Mouse (Mus musculus) embryo, embryonic 10.5 days (tissue): ENCODE measurements around the gene Igf1r.

Source experiments
- DNase-seq: peaks from one replicate; pipeline ENCODE4 v3.0.0-alpha.2; 2015; ENCODE audit warnings: low spot score

The Igf1r gene

GRCm38 (mm10) chr7:68009635-68010034, 57.0 kb downstream of the Igf1r start:
- no peak for DNase-seq

DNA sequence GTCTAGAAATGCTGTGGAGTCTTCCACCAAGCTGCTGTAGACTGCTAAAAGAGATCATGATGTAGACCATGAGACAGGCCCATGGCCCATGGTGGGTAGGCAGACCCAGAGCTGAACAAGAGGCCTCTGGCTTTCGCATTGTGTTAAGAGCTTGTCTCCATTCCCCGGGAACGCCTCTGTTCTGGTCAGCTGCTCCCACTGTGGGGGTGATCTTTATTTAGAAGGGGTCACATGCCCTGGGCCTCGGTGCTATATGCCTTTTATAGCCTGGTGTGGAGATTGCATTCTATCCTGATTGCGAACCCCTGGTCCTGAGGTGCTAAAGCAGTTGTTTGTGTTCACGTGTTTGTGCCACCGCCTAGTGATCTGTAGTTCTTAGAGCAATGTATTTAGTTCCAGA, 57.5 kb downstream of the Igf1r start:
- DNase-seq: no peak

DNA sequence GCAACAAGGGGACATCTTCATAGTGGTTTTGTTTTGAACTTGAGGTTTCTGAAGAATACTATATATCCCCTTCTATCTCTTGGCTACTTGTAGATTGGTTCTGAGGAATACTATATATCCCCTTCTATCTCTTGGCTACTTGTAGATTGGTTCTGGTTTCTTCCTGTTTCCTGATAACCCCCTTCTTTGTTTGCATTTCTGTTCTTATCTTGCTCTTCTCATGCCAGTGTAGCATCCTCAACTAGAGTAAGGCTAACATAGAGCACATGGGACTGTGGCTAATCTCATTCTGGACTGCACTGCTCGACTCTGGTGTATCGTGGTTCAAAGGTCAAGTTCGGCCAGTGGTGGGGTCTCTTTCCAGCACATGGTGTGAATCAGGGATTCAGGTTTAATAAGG, 58.2 kb downstream of the Igf1r start:
- no peak for DNase-seq

- no peak for DNase-seq
Observed at GRCm38 (mm10) chr7:68011385-68012122, 58.9 kb downstream of the Igf1r start.

- DNase-seq: no peak
Observed at GRCm38 (mm10) chr7:68012123-68012474, 59.5 kb downstream of the Igf1r start.

GRCm38 (mm10) chr7:68014495-68014894, 61.9 kb downstream of the Igf1r start:
- no peak for DNase-seq

DNA sequence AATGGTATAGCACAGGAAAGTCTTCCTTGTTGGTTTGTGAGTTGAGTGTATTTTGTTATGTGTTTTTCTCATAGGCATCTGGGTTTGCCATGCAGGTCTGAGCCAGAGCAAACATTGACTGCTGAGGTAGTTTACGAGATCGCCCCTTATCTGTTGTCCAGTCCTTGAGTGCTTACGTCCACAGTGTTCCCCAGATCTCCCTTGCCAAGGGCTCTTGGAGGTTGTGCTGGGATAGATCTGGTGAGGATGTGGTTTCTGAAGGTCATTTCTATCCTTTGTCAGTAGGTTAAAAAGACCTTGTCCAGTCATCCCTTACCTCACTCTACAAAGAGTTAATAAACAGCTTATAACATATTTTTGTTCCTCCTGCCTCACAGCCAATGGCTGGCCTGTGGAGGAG, 62.8 kb downstream of the Igf1r start:
- DNase-seq: no peak

DNA sequence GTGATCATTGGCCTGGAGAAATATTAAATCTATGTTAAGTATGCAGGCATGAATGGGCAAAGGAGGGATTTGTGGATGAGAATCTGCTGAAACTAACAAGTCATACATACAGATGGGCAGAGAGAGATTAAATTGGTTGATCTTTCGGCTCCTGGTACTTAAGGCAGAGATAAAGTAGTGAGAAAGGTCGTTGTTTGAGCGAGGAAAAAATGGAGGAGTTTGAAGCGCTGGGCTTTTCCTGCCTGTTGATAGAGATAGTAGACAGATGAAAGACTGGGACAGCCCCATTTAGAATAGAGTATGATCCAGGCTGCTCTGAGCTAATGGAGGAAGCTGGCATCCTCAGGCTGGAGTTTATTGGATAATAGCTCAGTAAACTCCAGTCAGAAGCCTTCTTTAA, 65.4 kb downstream of the Igf1r start:
- DNase-seq: no peak

GRCm38 (mm10) chr7:68020556-68020955, 67.9 kb downstream of the Igf1r start:
- no peak for DNase-seq

DNA sequence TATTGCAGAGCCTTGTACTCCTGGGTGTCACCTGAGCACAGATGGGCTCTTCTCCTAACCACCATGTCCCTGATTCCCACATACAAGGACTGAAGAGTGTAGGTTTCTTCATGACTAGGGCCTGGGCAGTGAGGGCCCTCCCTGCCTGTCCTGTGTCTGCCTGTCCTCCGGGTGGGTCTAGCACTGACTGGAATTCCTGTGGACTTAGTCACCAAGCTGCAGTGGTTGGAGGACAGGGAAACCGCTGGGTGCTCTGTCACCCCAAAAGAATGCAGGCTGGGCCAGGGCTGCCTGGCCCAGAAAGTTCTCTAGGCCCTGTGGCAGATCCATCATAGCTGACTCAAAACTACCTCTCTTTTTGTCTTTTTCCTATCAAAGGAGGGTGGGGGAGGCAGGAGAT, 69.1 kb downstream of the Igf1r start:
- no peak for DNase-seq

GRCm38 (mm10) chr7:68022188-68022587, 69.6 kb downstream of the Igf1r start:
- no peak for DNase-seq

- no peak for DNase-seq
Observed at GRCm38 (mm10) chr7:68023882-68024281, 71.3 kb downstream of the Igf1r start.

- DNase-seq: peak; percentile 29
Observed at GRCm38 (mm10) chr7:68024625-68025024, 72.0 kb downstream of the Igf1r start.

DNA sequence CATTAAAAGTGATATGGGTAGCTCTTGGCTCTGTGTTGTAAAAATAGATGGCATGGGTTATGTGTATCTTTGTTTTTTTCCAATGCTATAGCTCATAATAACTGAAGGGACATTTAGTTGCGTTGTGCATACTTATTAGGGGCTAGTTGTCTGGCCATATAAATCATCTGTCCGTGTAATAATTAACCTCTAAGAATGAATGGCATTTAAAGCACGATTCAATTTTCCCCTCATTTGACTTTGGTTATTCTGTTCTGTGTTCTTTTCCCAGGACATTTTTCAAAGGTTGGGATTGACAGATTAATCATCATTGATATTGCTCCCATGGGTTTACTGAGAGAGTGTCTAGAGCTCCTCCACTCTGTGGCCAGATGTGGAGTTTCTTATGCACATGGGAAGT, 72.8 kb downstream of the Igf1r start:
- DNase-seq: no peak

GRCm38 (mm10) chr7:68026076-68026475, 73.4 kb downstream of the Igf1r start:
- no peak for DNase-seq

DNA sequence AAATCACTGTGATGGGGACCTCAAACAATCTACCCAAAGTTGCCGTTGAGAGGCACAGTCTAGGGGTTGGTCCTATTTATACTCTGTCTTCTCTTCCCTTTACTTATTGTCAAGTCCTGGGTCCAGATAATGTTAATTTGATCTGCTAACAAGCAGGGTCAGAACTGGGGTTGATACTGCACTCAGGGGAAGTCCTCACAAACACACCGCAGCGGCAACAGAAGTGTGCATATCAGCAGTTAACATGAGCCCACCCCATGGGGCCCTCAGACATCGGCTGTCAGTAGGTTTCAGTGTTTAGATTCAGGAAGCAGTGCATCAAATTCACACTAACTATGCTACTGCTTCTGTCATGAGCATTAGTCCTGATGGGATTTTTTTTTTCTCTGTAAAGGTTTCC, 75.5 kb downstream of the Igf1r start:
- DNase-seq: no peak

GRCm38 (mm10) chr7:68030846-68031245, 78.2 kb downstream of the Igf1r start:
- DNase-seq: no peak

DNA sequence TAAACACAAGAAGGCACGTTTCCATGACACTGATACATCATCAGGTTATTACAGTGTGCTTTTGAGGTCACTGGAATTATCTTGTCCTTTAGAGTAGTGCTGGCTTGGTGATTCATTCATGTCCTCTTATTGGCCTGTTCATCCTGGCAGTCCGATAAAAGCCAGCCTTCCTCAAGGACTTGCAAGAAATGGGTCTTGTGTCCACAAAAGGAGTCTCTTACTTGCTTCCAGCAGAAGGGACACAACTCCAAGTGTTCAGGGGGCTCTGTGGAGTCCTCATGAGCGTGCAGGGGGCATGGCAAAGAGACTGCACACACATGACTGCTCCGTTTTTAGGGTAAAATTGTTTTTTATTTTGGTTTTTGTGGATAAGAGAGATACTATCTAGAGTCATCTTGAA, 83.9 kb downstream of the Igf1r start:
- DNase-seq: no peak

DNA sequence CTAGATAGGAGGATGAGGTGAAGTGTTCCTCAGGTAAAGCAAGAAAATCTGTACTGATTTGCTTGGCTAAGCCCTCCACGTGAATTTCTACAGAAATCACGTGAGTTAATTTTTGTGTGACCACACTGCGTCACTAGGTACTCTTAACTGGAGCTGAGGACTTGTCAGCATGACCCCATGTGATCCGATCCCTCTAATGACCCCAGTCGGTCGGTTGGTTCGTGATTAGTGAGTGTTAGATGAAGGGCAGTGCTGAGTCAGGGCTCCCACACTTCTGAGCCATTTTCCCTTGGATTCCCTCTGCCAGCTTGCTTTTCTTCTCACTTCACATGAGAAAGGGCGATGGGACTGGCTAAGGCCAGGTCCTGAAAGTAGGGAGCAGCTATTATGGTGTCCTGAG, 86.2 kb downstream of the Igf1r start:
- DNase-seq: no peak

- no peak for DNase-seq
Observed at GRCm38 (mm10) chr7:68039550-68039949, 86.9 kb downstream of the Igf1r start.

- no peak for DNase-seq
Observed at GRCm38 (mm10) chr7:68044621-68045020, 92.0 kb downstream of the Igf1r start.

- DNase-seq: no peak
Observed at GRCm38 (mm10) chr7:68047152-68047551, 94.5 kb downstream of the Igf1r start.

DNA sequence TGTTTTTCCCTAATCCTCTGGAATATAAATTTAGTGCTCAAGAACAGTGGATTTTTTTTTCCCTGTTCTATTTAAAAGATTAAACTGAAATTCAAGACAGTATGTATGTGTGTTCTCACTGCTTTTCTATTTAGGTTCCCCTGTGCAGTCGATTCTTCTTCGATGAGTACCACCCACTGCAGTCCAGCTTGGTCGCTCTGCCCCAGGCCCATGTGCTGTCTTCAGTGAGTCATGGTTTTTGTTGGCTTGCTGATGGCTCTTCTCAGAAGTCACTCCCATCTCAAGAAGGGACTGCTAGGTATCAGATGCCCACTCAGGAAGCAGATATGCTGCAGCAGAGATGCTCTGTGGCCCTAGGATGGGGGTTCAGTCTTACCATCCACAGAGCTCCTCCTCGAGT, 95.9 kb downstream of the Igf1r start:
- no peak for DNase-seq

DNA sequence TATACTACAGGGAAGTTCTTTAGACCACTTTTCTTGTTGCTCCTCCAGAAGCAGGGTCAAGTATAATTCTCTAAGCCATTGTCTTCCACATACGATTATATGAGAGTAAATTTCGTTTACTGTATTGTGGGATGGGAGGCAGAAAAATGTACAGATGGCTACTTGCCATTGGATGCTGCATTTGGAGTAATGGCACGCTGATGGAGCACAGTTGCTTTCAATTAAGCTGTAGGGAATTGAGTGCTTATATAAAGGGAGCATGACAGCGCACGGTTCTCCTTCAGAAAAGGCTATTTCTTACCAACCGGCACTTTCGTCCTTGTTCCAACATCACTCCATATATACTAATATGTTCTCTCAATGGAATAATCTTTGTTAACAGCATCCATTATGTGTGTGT, 96.4 kb downstream of the Igf1r start:
- DNase-seq: no peak
